Mouse (Mus musculus): ENCODE data around the gene Begain.

DNA sequence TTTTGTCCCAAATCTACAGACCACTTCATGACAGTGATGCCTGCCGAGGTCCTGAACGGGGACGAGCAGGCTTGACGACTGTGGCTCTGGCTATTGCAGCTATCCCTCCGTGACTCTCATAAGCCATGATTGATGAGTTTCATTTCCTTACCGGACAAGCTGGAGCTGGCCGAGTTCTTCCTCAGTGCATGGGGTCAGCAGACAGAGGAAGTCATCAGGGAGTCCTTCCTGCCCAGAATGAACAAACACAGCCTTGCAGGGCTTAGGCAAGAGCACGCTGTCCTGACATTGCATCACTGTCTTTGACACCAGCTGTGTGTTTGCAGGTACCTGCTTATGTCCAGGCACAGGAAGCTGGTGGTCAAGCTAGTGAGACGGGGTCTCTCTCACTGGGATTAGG, 77.6 kb downstream of the Begain start:
- TF ChIP-seq CTCF (IDR thresholded peaks at IDR 0.05; ENCODE audit: extremely low read depth, insufficient read depth, insufficient read length, insufficient replicate concordance) = no peak
- no peak for TF ChIP-seq POLR2A (IDR thresholded peaks at IDR 0.05; ENCODE audit: low read depth, low read length)
